Mouse (Mus musculus) T-cell, adult 2 months (primary cell): ENCODE results near the gene Sh3bgrl3.
A peak's percentile ranks its signal among the peaks of the same experiment; 100 is the strongest.

Experiments
- DNase-seq: peaks from one replicate; pipeline ENCODE4 v3.0.0; 2022; ENCODE audit warnings: low spot score

Sh3bgrl3 gene

GRCm38 (mm10) chr4:134110653-134111052 lies 17.9 kb downstream of the Sh3bgrl3 start:
- DNase-seq = no peak

GRCm38 (mm10) chr4:134108196-134108595 lies 20.4 kb downstream of the Sh3bgrl3 start:
- DNase-seq = no peak

- no peak for DNase-seq
These were observed 20.9 kb downstream of the Sh3bgrl3 start for GRCm38 (mm10) chr4:134107730-134108129.

- no peak for DNase-seq
These were observed 22.5 kb downstream of the Sh3bgrl3 start for GRCm38 (mm10) chr4:134106105-134106504.

GRCm38 (mm10) chr4:134102742-134103119 lies 25.9 kb downstream of the Sh3bgrl3 start:
- DNase-seq = no peak

- DNase-seq = peak; percentile 86
These were observed 26.4 kb downstream of the Sh3bgrl3 start, which contains the start of gene Ubxn11 for GRCm38 (mm10) chr4:134101979-134102741. Gene Ubxn11, plus strand, starts transcription at chr4:134102570.

- no peak for DNase-seq
These were observed 28.3 kb downstream of the Sh3bgrl3 start for GRCm38 (mm10) chr4:134100245-134100644.

- peak; percentile 90 for DNase-seq
These were observed 30.0 kb downstream of the Sh3bgrl3 start for GRCm38 (mm10) chr4:134098628-134099027.

GRCm38 (mm10) chr4:134097015-134097608 lies 31.5 kb downstream of the Sh3bgrl3 start:
- DNase-seq = peak; percentile 69

- DNase-seq = no peak
These were observed 32.5 kb downstream of the Sh3bgrl3 start for GRCm38 (mm10) chr4:134096120-134096519.

GRCm38 (mm10) chr4:134094923-134095547 lies 33.6 kb downstream of the Sh3bgrl3 start, which contains the start of gene Cd52:
Gene Cd52, minus strand, starts transcription at chr4:134095082.
- DNase-seq = peak; percentile 86

- DNase-seq = no peak
These were observed 34.5 kb downstream of the Sh3bgrl3 start for GRCm38 (mm10) chr4:134094004-134094564.

- peak; percentile 74 for DNase-seq
These were observed 36.0 kb downstream of the Sh3bgrl3 start for GRCm38 (mm10) chr4:134092382-134093288.

- DNase-seq = peak; percentile 56
These were observed 37.4 kb downstream of the Sh3bgrl3 start for GRCm38 (mm10) chr4:134091225-134091529.

- DNase-seq = no peak
These were observed 37.9 kb downstream of the Sh3bgrl3 start for GRCm38 (mm10) chr4:134090521-134091224.

GRCm38 (mm10) chr4:134089029-134089428 lies 39.6 kb downstream of the Sh3bgrl3 start:
- no peak for DNase-seq

GRCm38 (mm10) chr4:134087412-134087811 lies 41.2 kb downstream of the Sh3bgrl3 start:
- peak; percentile 56 for DNase-seq

GRCm38 (mm10) chr4:134084999-134085398 lies 43.6 kb downstream of the Sh3bgrl3 start:
- DNase-seq = no peak

- DNase-seq = no peak
These were observed 46.1 kb downstream of the Sh3bgrl3 start for GRCm38 (mm10) chr4:134082460-134082859.

GRCm38 (mm10) chr4:134081730-134082386 lies 46.7 kb downstream of the Sh3bgrl3 start:
- DNase-seq = peak; percentile 90

GRCm38 (mm10) chr4:134080674-134081073 lies 47.9 kb downstream of the Sh3bgrl3 start:
- no peak for DNase-seq
